Mouse (Mus musculus): ENCODE results near the gene Fndc10.
"Not testable (repeated sequence)": the region's sequence is repeated elsewhere in the genome, so short reads cannot be mapped to it uniquely, and the experiment has no call there.

Fndc10 gene

DNA sequence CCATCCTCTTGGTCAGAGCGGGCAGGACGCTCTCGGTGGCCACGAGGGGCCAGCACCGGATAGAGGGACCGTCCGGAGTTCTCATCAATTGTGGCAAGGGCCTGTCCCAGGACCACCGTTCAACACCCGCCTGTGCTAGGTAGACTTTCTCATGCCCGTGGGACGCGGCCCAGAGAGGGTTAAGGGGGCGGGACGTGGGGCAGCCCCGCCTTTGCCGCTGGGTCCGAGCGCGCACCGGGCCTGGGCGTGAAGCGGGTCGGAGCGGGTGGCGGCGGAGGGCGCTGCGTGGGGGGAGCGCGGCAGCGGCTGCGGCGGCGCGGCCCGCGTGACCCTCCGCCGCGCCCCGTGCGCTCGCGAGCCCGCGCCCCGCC lies at the start of gene Fndc10:
Fndc10 (plus strand) TSS at position 232 of the 371 bp plus-strand sequence.
- in situ Hi-C loops (cut with MboI; ENCODE audit: low sequenced_read_pairs): no loop called here

DNA sequence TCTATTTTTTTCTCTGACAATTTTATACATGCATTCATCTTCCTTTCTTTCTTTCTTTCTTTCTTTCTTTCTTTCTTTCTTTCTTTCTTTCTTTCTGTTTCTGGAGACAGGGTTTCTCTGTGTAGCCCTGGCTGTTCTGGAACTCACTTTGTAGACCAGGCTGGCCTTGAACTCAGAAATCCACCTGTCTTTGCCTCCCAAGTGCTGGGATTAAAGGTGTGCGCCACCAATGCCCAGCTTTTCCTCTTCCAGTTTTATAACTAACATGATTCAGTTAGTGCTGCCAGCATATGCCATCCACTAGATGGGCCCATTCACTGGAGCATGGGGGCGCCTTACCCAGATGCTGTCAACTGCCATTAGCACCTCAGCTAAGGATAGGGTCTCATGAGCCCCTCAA lies 48.8 kb upstream of the Fndc10 start, which contains the start of gene Gm10563:
Gm10563 (minus strand) TSS at position 101 of the 400 bp plus-strand sequence.
- in situ Hi-C loops (cut with MboI; ENCODE audit: low sequenced_read_pairs): not testable (repeated sequence)

GRCm38 (mm10) chr4:155645721-155646120 lies 48.4 kb upstream of the Fndc10 start:
- in situ Hi-C loops (cut with MboI; ENCODE audit: low sequenced_read_pairs): no loop called here

- in situ Hi-C loops (cut with MboI; ENCODE audit: low sequenced_read_pairs): no loop called here
These were observed 44.8 kb upstream of the Fndc10 start for GRCm38 (mm10) chr4:155649355-155649754.

DNA sequence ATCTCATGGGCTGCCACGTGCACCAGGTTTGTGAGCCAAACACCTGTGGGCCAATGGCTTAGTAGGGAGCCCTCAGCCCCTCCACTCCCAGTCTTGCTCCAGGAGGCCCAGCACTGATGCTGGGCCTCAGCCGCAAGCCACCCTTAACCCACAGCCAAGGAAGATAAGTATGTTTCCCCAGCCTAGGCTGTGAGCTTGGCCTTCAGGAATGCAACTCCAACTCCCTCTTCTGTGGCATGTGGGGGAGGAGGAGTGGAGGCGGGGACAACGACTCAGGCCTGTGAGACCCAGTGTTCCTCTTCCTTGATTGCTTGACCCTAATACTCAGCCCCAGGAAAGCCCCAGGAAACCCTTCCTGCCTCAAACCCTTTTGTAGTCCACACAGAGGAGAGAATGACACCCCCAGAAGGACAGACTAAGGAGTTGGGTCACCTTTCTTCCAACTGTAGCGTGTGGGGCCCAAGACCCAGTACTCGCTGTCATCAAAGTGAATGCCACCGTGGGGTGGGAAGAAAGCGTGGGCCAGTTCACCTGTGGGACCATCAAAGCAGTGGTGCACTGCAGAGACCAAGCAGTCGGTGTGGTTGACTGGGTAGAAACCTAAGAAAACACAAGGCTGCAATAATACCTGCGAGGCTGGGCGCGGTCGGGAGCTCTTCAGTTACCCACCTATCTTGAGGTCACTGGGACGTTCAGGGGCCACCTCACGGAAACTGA lies 42.4 kb upstream of the Fndc10 start:
- in situ Hi-C loops (cut with MboI; ENCODE audit: low sequenced_read_pairs): no loop called here

GRCm38 (mm10) chr4:155652283-155653085 lies 41.7 kb upstream of the Fndc10 start:
- in situ Hi-C loops (cut with MboI; ENCODE audit: low sequenced_read_pairs): no loop called here

DNA sequence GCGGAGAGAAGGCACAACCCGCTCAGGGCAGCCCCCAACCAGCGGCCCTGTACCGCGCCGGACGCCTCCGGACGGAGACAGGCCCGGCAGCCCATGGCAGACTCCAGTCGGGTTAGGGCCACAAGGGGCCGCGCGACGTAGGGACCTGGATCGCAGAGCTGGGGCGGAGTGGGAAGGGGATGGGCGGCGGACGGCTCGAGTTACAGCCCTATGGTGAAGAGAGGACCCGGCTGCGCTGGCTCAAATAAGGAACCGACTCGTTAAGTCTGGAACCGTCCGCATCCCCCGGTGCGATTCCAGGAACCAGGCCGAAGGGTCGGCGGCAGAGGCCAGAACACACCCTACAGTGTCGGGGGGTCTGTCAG lies 41.1 kb upstream of the Fndc10 start, which contains the start of gene Mmp23:
Mmp23 (minus strand) TSS at position 299 of the 365 bp plus-strand sequence.
- in situ Hi-C loops (cut with MboI; ENCODE audit: low sequenced_read_pairs): no loop called here

DNA sequence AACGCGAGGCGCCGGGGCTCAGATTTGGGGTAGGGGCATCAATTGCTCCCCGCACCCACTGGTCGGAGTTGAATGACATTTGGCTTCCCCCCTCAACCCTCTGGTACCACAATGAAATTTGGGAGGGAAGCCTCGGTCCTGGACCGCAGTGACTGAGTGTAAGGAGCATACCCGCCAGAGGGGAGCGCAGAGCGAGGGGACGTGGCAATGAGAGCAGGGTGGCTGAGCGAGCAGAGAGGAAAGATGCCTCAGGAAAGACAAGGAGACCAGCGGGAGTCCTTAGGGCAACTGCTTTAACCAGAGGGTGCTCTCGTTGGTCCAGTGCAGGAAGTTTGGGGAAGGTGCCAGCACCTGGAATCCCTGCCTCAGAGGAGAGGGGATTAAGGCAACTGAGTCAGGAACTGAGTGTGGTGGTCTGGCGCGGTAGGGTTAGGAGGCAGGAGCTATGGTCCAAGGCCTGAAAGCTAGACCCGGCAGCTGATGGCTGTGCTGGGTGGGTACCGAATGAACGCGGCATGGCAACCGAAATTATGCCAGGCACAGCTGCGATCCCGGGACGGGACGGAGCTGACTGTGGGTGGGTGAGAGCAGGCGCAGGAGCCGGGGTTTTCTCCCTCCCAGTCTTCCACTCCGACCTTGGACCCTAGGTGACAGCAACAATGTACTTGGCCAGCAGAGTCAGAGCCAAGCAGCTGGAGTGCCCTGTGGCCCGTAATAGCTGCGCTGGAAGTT lies 40.5 kb upstream of the Fndc10 start:
- in situ Hi-C loops (cut with MboI; ENCODE audit: low sequenced_read_pairs): no loop called here

GRCm38 (mm10) chr4:155654183-155654455 lies 40.0 kb upstream of the Fndc10 start:
- in situ Hi-C loops (cut with MboI; ENCODE audit: low sequenced_read_pairs): no loop called here

- in situ Hi-C loops (cut with MboI; ENCODE audit: low sequenced_read_pairs): no loop called here
These were observed 39.5 kb upstream of the Fndc10 start for GRCm38 (mm10) chr4:155654456-155655298.

GRCm38 (mm10) chr4:155656214-155656751 lies 37.9 kb upstream of the Fndc10 start:
- in situ Hi-C loops (cut with MboI; ENCODE audit: low sequenced_read_pairs): no loop called here

- in situ Hi-C loops (cut with MboI; ENCODE audit: low sequenced_read_pairs): no loop called here
These were observed 35.2 kb upstream of the Fndc10 start for GRCm38 (mm10) chr4:155658961-155659360.

- in situ Hi-C loops (cut with MboI; ENCODE audit: low sequenced_read_pairs): no loop called here
These were observed 33.5 kb upstream of the Fndc10 start for GRCm38 (mm10) chr4:155660641-155661040.

GRCm38 (mm10) chr4:155666903-155667302 lies 27.2 kb upstream of the Fndc10 start:
- in situ Hi-C loops (cut with MboI; ENCODE audit: low sequenced_read_pairs): no loop called here

DNA sequence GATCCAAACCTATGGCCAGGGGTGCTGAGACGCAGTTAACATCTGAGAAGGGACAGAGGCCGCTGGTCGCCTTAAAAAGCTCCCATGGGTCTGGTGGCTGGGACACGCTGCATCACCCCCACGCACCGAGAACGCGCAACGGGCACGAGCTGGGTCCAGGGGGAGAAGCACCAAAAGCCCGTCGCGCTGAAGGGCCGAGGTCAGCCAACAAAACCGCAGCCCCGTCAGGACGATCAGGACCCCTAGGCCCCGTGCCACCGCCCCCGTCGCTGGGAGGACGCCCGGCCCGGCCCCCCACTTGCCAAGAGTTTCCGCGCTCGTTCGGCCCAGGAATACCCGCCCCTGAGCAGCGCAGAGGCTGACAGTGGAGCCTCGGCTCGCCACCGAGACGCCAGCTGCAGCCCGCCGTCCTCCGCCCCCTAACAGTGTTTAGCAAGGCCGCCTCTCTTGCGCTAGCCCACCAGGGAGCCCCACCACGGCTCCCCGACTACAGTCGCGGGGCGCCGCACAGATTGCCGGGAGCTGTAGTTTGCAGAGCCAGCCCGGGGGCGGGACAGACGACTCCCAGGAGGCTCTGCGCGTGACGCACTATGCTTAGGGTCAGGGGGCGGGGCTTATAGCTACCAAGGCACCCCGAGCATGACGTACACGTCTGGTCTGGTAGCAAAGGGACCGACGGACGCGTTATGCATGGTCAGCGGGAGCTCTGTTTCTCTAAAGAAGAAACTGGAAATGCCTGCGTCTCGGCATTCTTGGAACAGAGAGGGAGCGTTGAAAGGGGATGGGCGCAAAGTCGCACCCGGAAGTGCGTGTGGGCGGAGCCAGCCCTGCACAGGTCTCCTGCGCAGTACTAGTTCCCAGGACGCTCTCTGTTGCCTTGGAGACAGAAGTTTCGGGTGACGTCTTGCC lies 25.2 kb upstream of the Fndc10 start, which contains the start of gene Mib2:
Mib2 (minus strand) TSS at position 510 of the 909 bp plus-strand sequence.
- in situ Hi-C loops (cut with MboI; ENCODE audit: low sequenced_read_pairs): no loop called here

- in situ Hi-C loops (cut with MboI; ENCODE audit: low sequenced_read_pairs): no loop called here
These were observed 24.5 kb upstream of the Fndc10 start for GRCm38 (mm10) chr4:155669598-155670075.

DNA sequence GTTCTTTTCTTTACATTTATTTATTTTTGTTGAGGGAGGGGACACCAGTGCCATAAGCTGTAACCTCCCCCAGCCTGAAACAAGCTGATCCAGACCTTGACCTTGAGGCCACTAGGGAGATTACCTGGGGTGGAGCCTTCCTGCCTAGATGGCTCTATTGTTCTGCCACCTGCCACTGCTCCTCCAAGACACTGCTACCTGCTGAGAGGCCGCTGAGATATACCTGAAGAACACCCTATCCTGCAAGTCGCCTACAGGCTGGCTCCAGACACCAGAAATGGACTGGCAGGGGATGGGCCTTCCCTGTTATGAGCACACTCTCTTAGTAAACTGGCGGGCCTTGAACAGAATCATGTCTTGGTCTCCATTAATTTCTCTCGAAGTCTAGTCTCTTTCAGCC lies 23.9 kb upstream of the Fndc10 start:
- in situ Hi-C loops (cut with MboI; ENCODE audit: low sequenced_read_pairs): not testable (repeated sequence)

GRCm38 (mm10) chr4:155672082-155672481 lies 22.1 kb upstream of the Fndc10 start:
- in situ Hi-C loops (cut with MboI; ENCODE audit: low sequenced_read_pairs): no loop called here

GRCm38 (mm10) chr4:155675991-155676390 lies 18.2 kb upstream of the Fndc10 start:
- in situ Hi-C loops (cut with MboI; ENCODE audit: low sequenced_read_pairs): no loop called here
